Mouse (Mus musculus) midbrain, embryonic 12.5 days (tissue): ENCODE measurements around the gene Ranbp17. TPM values are rescaled to one million over a fixed set of nuclear protein-coding genes. Genes with fewer than 3 reads are reported as not detected.

Source experiments
- ATAC-seq: fragments of 200-750 bp; cut with Nextera tagmentation; 2 replicates; pipeline ENCODE4 v1.8.0; 2017; ENCODE audit warnings: low read depth, moderate TSS enrichment, moderate library complexity; ENCODE audit not compliant: low FRiP score
- H3K27ac ChIP-seq: fragments of 300-500 bp; sonication (generic); replicated peaks from 2 replicates; pipeline ENCODE4 v1.5.1; 2016; ENCODE audit warnings: mild to moderate bottlenecking
- H3K27me3 ChIP-seq: fragments of 300-500 bp; sonication (generic); 2 replicates; pipeline ENCODE4 v1.6.1; 2016; ENCODE audit warnings: mild to moderate bottlenecking
- H3K36me3 ChIP-seq: fragments of 300-500 bp; sonication (generic); 2 replicates; pipeline ENCODE4 v1.6.1; 2016
- H3K4me1 ChIP-seq: fragments of 300-500 bp; sonication (generic); 2 replicates; pipeline ENCODE4 v1.6.1; 2016
- H3K4me2 ChIP-seq: fragments of 300-500 bp; sonication (generic); replicated peaks from 2 replicates; pipeline ENCODE4 v1.6.1; 2016; ENCODE audit warnings: mild to moderate bottlenecking, moderate library complexity
- H3K4me3 ChIP-seq: fragments of 300-500 bp; sonication (generic); 2 replicates; pipeline ENCODE4 v1.5.1; 2016; ENCODE audit warnings: mild to moderate bottlenecking
- H3K9ac ChIP-seq: fragments of 300-500 bp; sonication (generic); replicated peaks from 2 replicates; pipeline ENCODE4 v1.6.1; 2016; ENCODE audit warnings: mild to moderate bottlenecking, moderate library complexity
- H3K9me3 ChIP-seq: fragments of 300-500 bp; sonication (generic); 2 replicates; pipeline ENCODE4 v1.6.1; 2016; ENCODE audit warnings: mild to moderate bottlenecking
- WGBS: fragments of 180-500 bp; shearing (Covaris S2); methylation state at CpG from one replicate; pipeline ENCODE4 v1.1.7; 2016; 5-methylcytosine and 5-hydroxymethylcytosine counted together
- polyA plus RNA-seq: library from polyadenylated mRNA; unstranded; fragments of >200 nt; fragmentation: Nextera tagmentation; extraction: Ambion mirVana; gene quantifications from 2 replicates; pipeline ENCODE4 v1.2.1, GENCODE M21; 2016

Gene Ranbp17
- polyA plus RNA-seq, 1 experiment from 2014 or later: 11.0 TPM

DNA sequence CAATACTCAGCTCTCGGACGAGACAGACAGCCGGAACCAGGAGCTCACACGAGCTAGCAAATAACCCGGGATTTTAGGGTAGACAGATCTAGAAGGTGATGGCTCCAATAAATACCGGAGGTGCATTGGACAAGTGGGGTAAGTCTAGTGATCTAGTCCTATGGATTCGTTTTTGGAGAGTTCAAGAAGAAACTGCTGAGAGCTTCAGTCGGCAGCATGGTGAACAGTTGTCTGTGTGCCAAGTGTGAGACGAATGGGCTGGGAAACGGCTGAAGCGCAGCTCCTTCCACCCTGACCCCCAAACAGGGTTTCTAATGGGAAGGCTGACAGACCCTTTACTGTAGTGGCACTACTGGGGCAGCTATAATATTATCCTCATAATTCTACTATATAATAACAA, 214.2 kb downstream of the Ranbp17 start:
- no peak overlapping the region for H3K4me3 ChIP-seq
- H3K9ac ChIP-seq: no peak overlapping the region
- WGBS: 77% methylated on average over 11 of the region's 11 CpGs
- H3K36me3 ChIP-seq: no peaks in the 10 kb centered on the region
- ATAC-seq: no peak
- H3K4me1 ChIP-seq: peaks cover 12% of the 10 kb centered on the region; the same call in 1 of the 2 replicates
- H3K4me2 ChIP-seq: no peak overlapping the region
- no peak overlapping the region for H3K27ac ChIP-seq
- no peaks in the 10 kb centered on the region for H3K9me3 ChIP-seq
- H3K27me3 ChIP-seq: no peaks in the 10 kb centered on the region

DNA sequence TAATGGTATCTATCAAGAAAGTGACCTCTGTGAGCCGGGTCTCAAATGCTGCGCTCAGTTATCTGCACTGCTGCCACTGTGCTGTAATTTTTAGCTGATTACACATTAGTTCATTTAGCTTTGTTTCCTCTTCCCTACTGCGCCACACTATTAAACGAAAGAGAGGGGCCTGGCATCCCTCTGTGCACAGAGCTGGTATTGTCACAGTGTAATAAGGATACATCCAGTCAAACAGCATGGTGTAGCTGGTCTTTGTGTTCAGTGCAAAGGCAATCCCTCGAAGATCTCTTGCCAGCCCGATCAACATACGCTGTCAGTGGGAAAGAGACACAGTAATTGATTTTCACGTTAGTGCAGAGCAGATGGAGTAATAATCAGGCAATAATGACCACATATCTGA, 216.4 kb downstream of the Ranbp17 start:
- WGBS: 57% methylated on average over 8 of the region's 8 CpGs
- no peaks in the 10 kb centered on the region for H3K36me3 ChIP-seq
- no peak; the same call in 1 of the 2 replicates for ATAC-seq
- no peaks in the 10 kb centered on the region for H3K27me3 ChIP-seq
- no peak overlapping the region for H3K27ac ChIP-seq
- H3K9ac ChIP-seq: no peak overlapping the region
- peaks cover 12% of the 10 kb centered on the region; the same call in 1 of the 2 replicates for H3K4me1 ChIP-seq
- H3K9me3 ChIP-seq: no peaks in the 10 kb centered on the region
- H3K4me2 ChIP-seq: no peak overlapping the region
- H3K4me3 ChIP-seq: no peak overlapping the region

DNA sequence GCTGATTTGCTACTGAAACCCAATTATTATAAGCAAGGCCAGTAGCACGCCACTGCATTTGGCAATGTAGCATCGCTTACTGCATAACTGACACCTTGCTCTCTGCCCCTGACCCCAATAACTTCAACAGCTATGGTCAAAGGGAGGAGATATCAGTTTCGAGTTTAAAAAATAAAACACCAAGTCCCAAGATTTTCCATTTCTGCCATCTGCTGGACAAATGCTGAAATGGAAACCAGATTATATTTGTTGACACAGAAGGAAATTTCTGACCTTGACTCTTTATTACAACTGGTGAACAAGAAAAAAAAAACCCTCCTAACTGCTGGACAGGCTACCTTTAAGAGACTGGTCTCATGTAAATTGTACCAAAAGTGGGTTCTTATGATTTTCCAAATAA, 218.1 kb downstream of the Ranbp17 start:
- H3K4me3 ChIP-seq: no peak overlapping the region
- WGBS: 61% methylated on average over 3 of the region's 3 CpGs
- H3K4me1 ChIP-seq: peaks cover 7% of the 10 kb centered on the region; the same call in 1 of the 2 replicates
- no peak overlapping the region for H3K27ac ChIP-seq
- no peaks in the 10 kb centered on the region for H3K36me3 ChIP-seq
- H3K9me3 ChIP-seq: no peaks in the 10 kb centered on the region
- no peak overlapping the region for H3K9ac ChIP-seq
- ATAC-seq: no peak
- no peak overlapping the region for H3K4me2 ChIP-seq
- no peaks in the 10 kb centered on the region for H3K27me3 ChIP-seq

DNA sequence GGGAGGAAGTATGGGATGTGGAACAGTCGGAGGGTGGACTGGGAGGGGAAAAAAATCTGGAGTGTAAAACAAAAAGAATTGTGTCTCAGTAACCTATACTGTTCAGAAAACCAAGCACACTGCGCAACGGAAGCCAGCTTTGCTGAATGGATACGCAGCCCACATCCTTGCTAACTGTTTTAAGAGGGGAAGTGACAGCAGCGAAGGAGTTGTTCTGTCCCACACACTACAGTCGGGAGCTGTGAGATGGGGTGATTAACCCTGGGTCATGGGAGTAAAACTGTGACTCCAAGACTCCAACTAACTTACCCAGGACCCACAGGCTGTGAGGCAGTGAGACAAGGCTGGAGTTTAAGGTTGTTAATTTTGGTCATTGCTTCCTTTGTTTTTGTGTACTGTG, 219.5 kb downstream of the Ranbp17 start:
- Histone ChIP-seq H3K27ac (no peak overlapping the region), H3K4me1 (peaks cover 4% of the 10 kb centered on the region; the same call in 1 of the 2 replicates), H3K4me2 (no peak overlapping the region), H3K9ac (no peak overlapping the region), H3K36me3 (no peaks in the 10 kb centered on the region), H3K4me3 (no peak overlapping the region), H3K9me3 (no peaks in the 10 kb centered on the region), H3K27me3 (no peaks in the 10 kb centered on the region)
- no peak for ATAC-seq
- 81% methylated on average over 6 of the region's 6 CpGs for WGBS

DNA sequence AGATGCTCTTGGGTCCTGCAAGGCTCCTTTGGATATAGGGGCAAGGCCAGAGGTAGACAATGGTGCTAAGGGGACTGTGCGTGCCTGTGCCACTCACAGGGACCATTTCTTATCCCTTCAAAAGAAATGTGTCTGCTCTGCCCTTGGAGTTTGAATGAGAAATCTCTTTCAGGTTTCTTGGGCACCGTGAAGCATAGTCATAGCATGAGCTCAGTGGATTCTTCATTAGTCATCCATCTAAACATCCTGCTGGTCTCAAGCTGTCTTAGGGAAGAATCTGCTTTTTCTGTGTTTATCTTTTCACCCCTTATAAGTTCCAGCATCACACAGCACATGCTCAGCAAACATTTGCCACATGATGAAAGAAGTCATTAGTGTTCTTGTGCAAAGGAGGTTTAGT, 235.0 kb downstream of the Ranbp17 start:
- Histone ChIP-seq H3K4me2 (no peak overlapping the region), H3K36me3 (peaks cover 6% of the 10 kb centered on the region; the same call in 1 of the 2 replicates), H3K9ac (no peak overlapping the region), H3K27ac (no peak overlapping the region), H3K27me3 (no peaks in the 10 kb centered on the region), H3K4me3 (no peak overlapping the region), H3K4me1 (no peaks in the 10 kb centered on the region), H3K9me3 (no peaks in the 10 kb centered on the region)
- 98% methylated on average over 2 of the region's 2 CpGs for WGBS
- ATAC-seq: no peak

DNA sequence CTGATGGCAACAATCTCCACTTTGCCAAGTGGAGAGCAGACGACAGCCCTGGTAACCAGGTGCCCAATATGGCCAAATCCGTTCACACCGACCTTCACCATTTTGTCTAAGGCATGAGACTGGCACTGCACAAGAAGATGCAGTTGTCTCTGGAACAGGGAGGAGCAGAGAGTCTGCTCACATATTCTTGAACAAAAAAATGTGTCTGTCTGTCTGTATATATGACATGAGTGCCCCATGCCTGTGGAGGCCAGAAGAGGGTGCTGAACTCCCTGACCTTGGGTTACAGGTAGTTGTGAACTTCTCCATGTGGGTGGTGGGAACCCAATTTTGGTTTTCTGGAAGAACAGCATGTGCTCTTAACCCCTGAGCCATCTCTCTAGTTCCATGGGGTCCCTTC, 236.9 kb downstream of the Ranbp17 start, which contains the start of gene Gm12117:
Gm12117 (minus strand) TSS at position 101 of the 400 bp plus-strand sequence.
- no peak for ATAC-seq
- Histone ChIP-seq H3K27me3 (no peaks in the 10 kb centered on the region), H3K4me2 (no peak within 1 kb of the TSS), H3K4me1 (no peaks in the 10 kb centered on the region), H3K9ac (no peak within 1 kb of the TSS), H3K27ac (no peak within 1 kb of the TSS), H3K36me3 (peaks cover 6% of the 10 kb centered on the region; the same call in 1 of the 2 replicates), H3K4me3 (no peak within 1 kb of the TSS), H3K9me3 (no peaks in the 10 kb centered on the region)
- WGBS: 96% methylated on average over 3 of the region's 3 CpGs

DNA sequence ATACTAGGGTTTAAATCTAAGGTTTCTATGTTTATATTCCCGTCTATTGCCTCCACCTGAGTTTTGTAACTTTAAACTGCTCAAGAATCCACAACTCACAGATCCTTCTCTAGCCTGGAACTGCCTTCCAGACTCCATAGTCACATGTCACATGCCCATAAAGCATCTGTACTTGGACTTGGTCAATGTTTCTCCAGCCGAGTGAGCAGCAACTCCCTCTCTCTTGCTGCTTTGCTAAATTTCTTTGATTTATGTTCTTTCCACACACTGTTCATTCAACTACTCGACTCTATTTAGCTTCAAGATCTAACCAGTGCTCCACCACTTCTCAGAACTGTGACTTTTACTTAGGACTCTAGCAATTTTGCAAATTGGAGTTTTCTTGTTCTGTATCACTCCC, 238.7 kb downstream of the Ranbp17 start:
- WGBS: 79% methylated on average over 3 of the region's 3 CpGs
- no peak overlapping the region for H3K4me2 ChIP-seq
- no peaks in the 10 kb centered on the region for H3K27me3 ChIP-seq
- peaks cover 6% of the 10 kb centered on the region; the same call in 1 of the 2 replicates for H3K36me3 ChIP-seq
- H3K9ac ChIP-seq: no peak overlapping the region
- H3K27ac ChIP-seq: no peak overlapping the region
- H3K4me3 ChIP-seq: no peak overlapping the region
- no peak for ATAC-seq
- no peaks in the 10 kb centered on the region for H3K9me3 ChIP-seq
- H3K4me1 ChIP-seq: no peaks in the 10 kb centered on the region

DNA sequence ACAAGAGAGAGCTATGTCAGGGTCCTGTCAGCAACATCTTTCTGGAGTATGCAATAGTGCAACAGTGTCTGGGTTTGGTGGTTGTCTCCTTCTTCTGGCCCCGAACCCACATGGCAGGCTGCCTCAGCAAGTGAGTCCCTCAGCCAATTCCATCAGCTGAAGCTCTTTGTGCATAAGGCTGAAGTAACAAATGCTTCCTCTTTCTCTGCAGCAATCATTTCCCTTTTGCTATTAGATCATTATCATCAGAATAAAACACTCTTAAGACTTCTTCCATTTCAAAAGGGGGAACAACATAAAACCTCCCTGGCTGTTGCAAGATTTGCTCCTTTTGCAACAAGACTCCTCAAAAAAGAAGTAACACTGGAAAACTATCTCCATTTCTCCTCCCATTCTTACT, 239.3 kb downstream of the Ranbp17 start:
- H3K9ac ChIP-seq: no peak overlapping the region
- no peaks in the 10 kb centered on the region for H3K4me1 ChIP-seq
- no peak overlapping the region for H3K4me2 ChIP-seq
- H3K36me3 ChIP-seq: peaks cover 6% of the 10 kb centered on the region; the same call in 1 of the 2 replicates
- WGBS: 88% methylated on average over 1 of the region's 1 CpGs
- no peak overlapping the region for H3K27ac ChIP-seq
- H3K27me3 ChIP-seq: no peaks in the 10 kb centered on the region
- no peak overlapping the region for H3K4me3 ChIP-seq
- H3K9me3 ChIP-seq: no peaks in the 10 kb centered on the region
- ATAC-seq: no peak

DNA sequence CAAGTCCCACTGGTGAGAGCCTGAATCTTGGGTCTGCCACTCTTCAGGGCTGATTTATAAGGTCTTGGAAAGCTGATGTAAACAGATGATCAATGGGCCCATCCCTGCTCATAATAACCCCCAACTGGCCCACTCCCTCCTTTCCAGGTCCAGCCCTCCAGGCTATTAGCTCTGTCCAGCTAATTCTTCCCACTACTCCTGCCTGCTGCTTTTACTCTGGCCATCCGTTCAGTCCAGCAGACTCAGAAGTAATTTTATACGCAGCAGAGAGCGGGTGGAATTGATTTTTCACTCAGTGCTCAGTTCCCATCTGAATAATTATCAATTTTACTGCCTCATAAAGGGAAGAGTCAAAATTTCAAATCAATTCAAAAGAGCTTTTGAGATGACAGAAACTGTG, 273.3 kb downstream of the Ranbp17 start:
- ATAC-seq: no peak
- Histone ChIP-seq H3K9ac (no peak overlapping the region), H3K27ac (no peak overlapping the region), H3K4me1 (no peaks in the 10 kb centered on the region), H3K4me3 (no peak overlapping the region), H3K36me3 (no peaks in the 10 kb centered on the region), H3K27me3 (no peaks in the 10 kb centered on the region), H3K9me3 (no peaks in the 10 kb centered on the region), H3K4me2 (no peak overlapping the region)
- 63% methylated on average over 3 of the region's 3 CpGs for WGBS

DNA sequence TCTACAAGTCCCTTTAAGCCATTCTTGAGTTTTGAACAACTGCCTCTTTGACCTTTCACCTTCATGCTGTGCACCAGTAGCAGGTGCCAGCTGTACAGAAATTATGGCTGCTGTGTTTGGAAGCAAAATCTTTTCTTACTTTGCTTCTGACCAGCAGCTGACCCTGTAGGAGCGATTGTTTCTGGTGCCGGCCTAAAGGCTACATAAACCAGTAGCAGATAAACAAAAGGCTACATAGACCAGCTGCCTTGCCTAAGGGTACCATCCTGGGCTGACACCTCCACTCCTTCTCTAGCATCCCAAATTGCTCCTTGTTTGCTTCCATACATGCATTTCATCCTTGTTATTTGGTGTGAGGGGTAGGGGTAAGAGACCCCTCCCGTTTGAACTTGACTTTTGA, 279.4 kb downstream of the Ranbp17 start:
- H3K4me3 ChIP-seq: no peak overlapping the region
- H3K9ac ChIP-seq: no peak overlapping the region
- no peak overlapping the region for H3K27ac ChIP-seq
- no peak for ATAC-seq
- peaks cover 8% of the 10 kb centered on the region for H3K4me1 ChIP-seq
- H3K27me3 ChIP-seq: no peaks in the 10 kb centered on the region
- H3K36me3 ChIP-seq: no peaks in the 10 kb centered on the region
- 64% methylated on average over 3 of the region's 3 CpGs for WGBS
- no peak overlapping the region for H3K4me2 ChIP-seq
- no peaks in the 10 kb centered on the region for H3K9me3 ChIP-seq

DNA sequence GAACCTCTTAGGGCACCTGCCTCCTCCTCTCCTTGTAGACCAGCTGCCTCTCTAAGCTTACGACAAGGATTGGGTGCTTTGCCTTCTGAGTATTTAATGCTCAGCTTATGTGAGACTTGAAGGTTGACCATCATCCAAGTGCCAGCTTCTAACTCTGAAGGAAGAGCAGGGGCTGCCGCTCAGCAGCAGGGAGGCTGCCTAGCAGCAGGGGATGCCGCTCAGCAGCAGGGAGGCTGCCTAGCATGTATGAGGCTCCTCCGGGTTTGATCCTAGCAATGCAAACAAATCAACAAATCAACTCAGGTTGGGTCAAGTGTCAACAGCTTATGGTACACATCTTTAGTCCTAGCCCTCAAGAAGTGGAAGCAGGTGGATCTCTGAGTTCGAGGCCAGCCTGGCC, 281.5 kb downstream of the Ranbp17 start:
- Histone ChIP-seq H3K36me3 (no peaks in the 10 kb centered on the region), H3K9ac (no peak overlapping the region), H3K4me2 (no peak overlapping the region), H3K4me1 (peaks cover 8% of the 10 kb centered on the region), H3K9me3 (no peaks in the 10 kb centered on the region), H3K27ac (no peak overlapping the region), H3K27me3 (no peaks in the 10 kb centered on the region), H3K4me3 (no peak overlapping the region)
- 61% methylated on average over 5 of the region's 5 CpGs for WGBS
- ATAC-seq: no peak

DNA sequence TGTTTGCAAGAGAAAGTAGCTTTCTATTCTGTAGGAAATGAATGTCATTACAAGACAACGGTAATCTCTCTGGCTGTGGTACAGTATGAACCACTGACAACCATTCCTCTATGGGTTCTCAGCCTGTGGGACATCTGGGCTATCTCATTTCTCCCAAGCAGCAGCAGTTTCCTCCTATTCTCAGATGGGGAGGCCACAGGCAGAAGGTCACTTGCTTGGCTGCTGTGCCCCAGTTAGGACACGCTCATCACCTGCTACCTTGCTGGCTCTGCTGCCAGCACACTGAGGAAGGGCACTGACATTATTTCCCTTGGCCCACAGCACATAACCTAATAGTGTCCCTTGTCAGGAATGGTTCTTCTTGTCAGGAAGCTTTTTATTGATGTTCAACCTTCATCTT, 285.4 kb downstream of the Ranbp17 start:
- Histone ChIP-seq H3K4me2 (no peak overlapping the region), H3K4me3 (no peak overlapping the region), H3K4me1 (no peaks in the 10 kb centered on the region), H3K27me3 (no peaks in the 10 kb centered on the region), H3K9ac (no peak overlapping the region), H3K36me3 (no peaks in the 10 kb centered on the region), H3K9me3 (no peaks in the 10 kb centered on the region), H3K27ac (no peak overlapping the region)
- WGBS: 91% methylated on average over 2 of the region's 2 CpGs
- no peak for ATAC-seq

DNA sequence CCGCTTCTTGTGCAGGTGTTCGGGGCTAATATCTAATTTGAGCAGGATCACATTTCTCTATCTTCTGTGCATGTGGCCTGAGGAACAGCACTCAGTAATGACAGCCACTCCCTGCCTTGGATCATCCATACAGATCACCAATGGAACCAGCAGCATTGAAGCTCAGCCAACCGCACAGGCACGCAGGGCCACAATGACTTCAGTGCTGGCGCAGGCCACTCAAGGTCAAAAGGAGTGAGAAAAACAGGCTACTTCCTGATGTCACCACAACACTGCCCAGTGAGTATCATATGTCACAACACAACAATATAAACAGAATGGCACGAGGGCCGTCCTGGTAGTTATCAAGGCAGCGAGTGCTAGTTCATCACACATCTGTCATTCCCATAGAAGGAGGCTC, 287.0 kb downstream of the Ranbp17 start:
- no peak for ATAC-seq
- H3K4me1 ChIP-seq: no peaks in the 10 kb centered on the region
- no peak overlapping the region for H3K27ac ChIP-seq
- no peak overlapping the region for H3K4me3 ChIP-seq
- no peaks in the 10 kb centered on the region for H3K36me3 ChIP-seq
- H3K4me2 ChIP-seq: no peak overlapping the region
- no peak overlapping the region for H3K9ac ChIP-seq
- WGBS: 84% methylated on average over 8 of the region's 8 CpGs
- no peaks in the 10 kb centered on the region for H3K9me3 ChIP-seq
- H3K27me3 ChIP-seq: no peaks in the 10 kb centered on the region
